Mouse (Mus musculus): ENCODE results near the gene Gvin1.
"Not testable (repeated sequence)": the region's sequence is repeated elsewhere in the genome, so short reads cannot be mapped to it uniquely, and the experiment has no call there.

DNA sequence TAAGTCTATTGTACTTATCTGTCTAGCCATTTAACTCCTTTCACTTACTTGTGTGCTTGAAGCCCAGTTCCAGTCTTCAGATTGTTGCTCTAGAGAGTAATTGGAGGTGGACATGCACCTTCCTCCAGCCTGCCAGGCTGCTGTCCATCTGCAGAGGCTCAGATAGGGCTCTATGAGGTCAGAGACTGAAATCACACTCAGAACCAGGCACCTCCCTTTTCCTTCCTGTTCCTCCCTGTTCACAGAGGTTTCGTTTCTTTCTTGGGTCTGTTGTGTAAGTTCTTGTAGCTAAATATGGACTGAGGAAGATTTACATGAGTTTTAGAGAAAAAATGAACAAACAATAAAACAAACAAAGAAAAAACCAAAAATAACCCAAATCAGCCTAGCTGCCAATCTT is at the start of gene Gvin1:
- not testable (repeated sequence) for TF ChIP-seq CTCF (IDR thresholded peaks at IDR 0.05; ENCODE audit: control insufficient read depth, insufficient read depth, insufficient replicate concordance, low read depth, low read length); POLR2A (IDR thresholded peaks at IDR 0.05; ENCODE audit: control insufficient read depth, low read depth, low read length)

All from testis, adult 2 months (tissue).